Mouse (Mus musculus): ENCODE data around the gene Stat2. TPM values are rescaled to one million over a fixed set of nuclear protein-coding genes. Genes with fewer than 3 reads are reported as not detected.

Stat2 gene
- total and polyA plus RNA-seq, 3 experiments, result 7.3 to 12.2 (median 11.0) TPM

- no peak for DNase-seq
- intact Hi-C loops (cut with DNase I), result no loop called here
- H3K4me3 ChIP-seq, result no peak overlapping the region
- H3K27me3 ChIP-seq (ENCODE audit: control insufficient read depth, insufficient read depth, low read length), result no peaks in the 10 kb centered on the region
- no peaks in the 10 kb centered on the region for H3K79me2 ChIP-seq (replicated peaks; ENCODE audit: control insufficient read depth, insufficient read depth, low read length)
- no peak overlapping the region for H3K9ac ChIP-seq (ENCODE audit: low read depth, low read length)
- no peaks in the 10 kb centered on the region for H3K36me3 ChIP-seq (ENCODE audit: control insufficient read depth, insufficient read depth, low read length)
- 80% methylated on average over 12 of the region's 12 CpGs for WGBS
- H3K4me1 ChIP-seq (ENCODE audit: control insufficient read depth, insufficient read depth, low read length), result peaks cover 1% of the 10 kb centered on the region; the same call in 1 of the 2 replicates
- no peak overlapping the region for H3K27ac ChIP-seq
- TF ChIP-seq CTCF (IDR thresholded peaks at IDR 0.05), result no peak
- no peak for TF ChIP-seq POLR2A (IDR thresholded peaks at IDR 0.05; ENCODE audit: insufficient read depth, low read depth, low read length)
- TF ChIP-seq EP300 (IDR thresholded peaks at IDR 0.05; ENCODE audit: insufficient read depth, low read depth, low read length), result no peak
Measured at GRCm38 (mm10) chr10:128230582-128230981, 39.8 kb upstream of the Stat2 start.

DNA sequence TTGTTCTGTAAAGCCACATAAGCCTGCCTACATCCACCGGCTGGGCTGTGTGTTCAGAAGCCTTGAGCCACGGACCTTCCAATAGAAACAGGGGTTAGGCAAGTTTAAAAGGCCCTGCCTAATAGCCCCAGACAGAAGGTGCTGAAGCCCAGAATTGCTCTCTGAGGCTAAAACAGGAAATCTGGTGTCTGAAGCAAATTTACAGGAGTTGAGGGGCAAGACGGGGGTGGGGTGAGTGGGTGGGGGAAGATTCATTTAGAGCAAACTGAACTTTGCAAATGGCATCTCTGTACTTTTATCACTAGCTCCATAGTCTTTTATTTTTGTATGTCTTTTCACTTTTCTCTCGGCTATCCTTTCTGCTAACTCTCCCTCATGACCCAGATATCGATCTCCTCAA lies 39.2 kb upstream of the Stat2 start:
- no peak for DNase-seq
- H3K27me3 ChIP-seq (ENCODE audit: control insufficient read depth, insufficient read depth, low read length), result no peaks in the 10 kb centered on the region
- no peaks in the 10 kb centered on the region for H3K36me3 ChIP-seq (ENCODE audit: control insufficient read depth, insufficient read depth, low read length)
- peak overlapping the region; percentile 85 for H3K27ac ChIP-seq
- TF ChIP-seq EP300 (IDR thresholded peaks at IDR 0.05; ENCODE audit: insufficient read depth, low read depth, low read length) (no peak), POLR2A (IDR thresholded peaks at IDR 0.05; ENCODE audit: insufficient read depth, low read depth, low read length) (no peak), CTCF (IDR thresholded peaks at IDR 0.05) (no peak)
- 17% methylated on average over 5 of the region's 5 CpGs for WGBS
- peaks cover 1% of the 10 kb centered on the region; the same call in 1 of the 2 replicates for H3K4me1 ChIP-seq (ENCODE audit: control insufficient read depth, insufficient read depth, low read length)
- no peak overlapping the region for H3K9ac ChIP-seq (ENCODE audit: low read depth, low read length)
- no peaks in the 10 kb centered on the region for H3K79me2 ChIP-seq (replicated peaks; ENCODE audit: control insufficient read depth, insufficient read depth, low read length)
- peak overlapping the region; percentile 91 for H3K4me3 ChIP-seq
- intact Hi-C loops (cut with DNase I), result no loop called here

DNA sequence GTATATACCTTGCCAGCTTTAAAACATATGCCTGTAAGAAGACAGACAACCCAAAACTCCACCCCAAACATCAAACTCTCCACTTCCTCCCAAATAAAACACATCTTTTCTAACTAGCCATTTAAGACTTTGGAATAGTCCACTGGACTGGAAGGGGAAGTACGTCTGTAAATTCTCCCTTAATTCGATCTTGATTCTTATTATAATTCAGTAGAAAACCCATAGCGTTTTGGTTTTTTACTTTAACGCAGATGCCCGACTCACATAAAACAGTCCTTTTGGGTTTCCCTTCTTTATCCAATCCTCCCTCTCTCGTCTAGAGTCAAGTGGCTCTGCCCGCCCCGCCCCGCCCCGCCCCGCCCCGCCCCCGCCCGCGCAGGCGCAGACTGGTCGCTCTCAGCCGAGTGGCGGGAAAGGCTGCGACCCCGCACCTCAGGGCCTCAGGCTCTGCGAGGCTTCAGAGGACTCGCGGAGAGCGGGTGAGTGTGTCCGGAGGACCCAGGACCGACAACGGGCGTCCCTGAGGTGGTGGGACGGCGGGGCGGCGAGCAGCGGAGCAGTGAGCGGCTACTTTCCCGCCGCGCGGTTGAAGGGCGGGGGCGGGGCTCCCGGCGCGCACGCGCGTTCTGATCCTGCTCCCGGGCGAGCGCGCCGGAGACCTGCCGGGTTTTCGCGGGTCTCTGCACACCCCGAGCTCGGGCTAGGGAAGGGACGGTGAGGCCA lies 38.5 kb upstream of the Stat2 start, which contains the start of gene Timeless:
Gene Timeless (plus strand): TSS at position 369 of the 723 bp plus-strand sequence.
- peak; percentile 93 to 96 for DNase-seq
- Histone ChIP-seq H3K27ac (peak within 1 kb of the TSS; percentile 85), H3K9ac (ENCODE audit: low read depth, low read length) (peak within 1 kb of the TSS; percentile 68), H3K79me2 (replicated peaks; ENCODE audit: control insufficient read depth, insufficient read depth, low read length) (no peaks in the 10 kb centered on the region), H3K36me3 (ENCODE audit: control insufficient read depth, insufficient read depth, low read length) (no peaks in the 10 kb centered on the region), H3K4me3 (peak within 1 kb of the TSS; percentile 91), H3K27me3 (ENCODE audit: control insufficient read depth, insufficient read depth, low read length) (no peaks in the 10 kb centered on the region), H3K4me1 (ENCODE audit: control insufficient read depth, insufficient read depth, low read length) (peaks cover 1% of the 10 kb centered on the region; the same call in 1 of the 2 replicates)
- WGBS, result under 1% methylated on average over 58 of the region's 58 CpGs
- TF ChIP-seq POLR2A (IDR thresholded peaks at IDR 0.05; ENCODE audit: insufficient read depth, low read depth, low read length) (peak; percentile 86), EP300 (IDR thresholded peaks at IDR 0.05; ENCODE audit: insufficient read depth, low read depth, low read length) (0 out of 2 replicates have a peak, but pooled peaks have one; percentile 37), CTCF (IDR thresholded peaks at IDR 0.05) (no peak)
- intact Hi-C loops (cut with DNase I), result loop anchor here (1.0 kb wide), 1 partner anchor 19 kb away; no protein-coding TSS in a partner anchor

- peak overlapping the region; percentile 91 for H3K4me3 ChIP-seq
- peak; percentile 52 to 55 for DNase-seq
- no peaks in the 10 kb centered on the region for H3K27me3 ChIP-seq (ENCODE audit: control insufficient read depth, insufficient read depth, low read length)
- intact Hi-C loops (cut with DNase I), result loop anchor here (1.0 kb wide), 1 partner anchor 19 kb away; no protein-coding TSS in a partner anchor
- H3K9ac ChIP-seq (ENCODE audit: low read depth, low read length), result peak overlapping the region; percentile 68
- no peak for TF ChIP-seq POLR2A (IDR thresholded peaks at IDR 0.05; ENCODE audit: insufficient read depth, low read depth, low read length)
- peak; percentile 89 for TF ChIP-seq CTCF (IDR thresholded peaks at IDR 0.05)
- no peak for TF ChIP-seq EP300 (IDR thresholded peaks at IDR 0.05; ENCODE audit: insufficient read depth, low read depth, low read length)
- WGBS, result under 1% methylated on average over 14 of the region's 14 CpGs
- no peaks in the 10 kb centered on the region for H3K36me3 ChIP-seq (ENCODE audit: control insufficient read depth, insufficient read depth, low read length)
- H3K79me2 ChIP-seq (replicated peaks; ENCODE audit: control insufficient read depth, insufficient read depth, low read length), result no peaks in the 10 kb centered on the region
- H3K4me1 ChIP-seq (ENCODE audit: control insufficient read depth, insufficient read depth, low read length), result peaks cover 1% of the 10 kb centered on the region; the same call in 1 of the 2 replicates
- H3K27ac ChIP-seq, result peak overlapping the region; percentile 85
Measured at GRCm38 (mm10) chr10:128232420-128232985, 37.9 kb upstream of the Stat2 start.

DNA sequence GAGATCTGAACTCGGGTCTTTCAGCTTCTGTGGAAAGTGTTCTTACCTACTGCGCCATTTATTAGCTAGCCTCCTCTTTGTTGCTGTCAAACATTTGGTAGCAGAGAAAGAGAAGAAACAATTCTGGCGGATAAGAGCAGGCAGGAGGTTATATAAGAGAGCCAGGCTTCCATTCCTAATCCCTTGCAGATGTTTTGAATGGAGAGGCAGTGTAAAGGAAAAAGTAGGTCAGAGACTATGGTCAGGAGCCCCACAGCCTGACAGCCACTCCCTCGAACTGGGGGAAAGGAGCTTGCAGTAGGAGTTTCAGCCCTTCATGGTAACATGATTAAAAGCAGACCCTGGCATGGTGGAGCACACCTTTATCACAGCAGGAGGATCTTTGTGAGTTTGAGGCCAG lies 34.0 kb upstream of the Stat2 start:
- no peaks in the 10 kb centered on the region for H3K36me3 ChIP-seq (ENCODE audit: control insufficient read depth, insufficient read depth, low read length)
- intact Hi-C loops (cut with DNase I), result no loop called here
- WGBS, result 72% methylated on average over 4 of the region's 4 CpGs
- no peak for TF ChIP-seq EP300 (IDR thresholded peaks at IDR 0.05; ENCODE audit: insufficient read depth, low read depth, low read length)
- H3K4me1 ChIP-seq (ENCODE audit: control insufficient read depth, insufficient read depth, low read length), result peaks cover 3% of the 10 kb centered on the region
- no peak overlapping the region for H3K27ac ChIP-seq
- no peaks in the 10 kb centered on the region for H3K27me3 ChIP-seq (ENCODE audit: control insufficient read depth, insufficient read depth, low read length)
- no peak overlapping the region for H3K4me3 ChIP-seq
- no peak overlapping the region for H3K9ac ChIP-seq (ENCODE audit: low read depth, low read length)
- no peaks in the 10 kb centered on the region for H3K79me2 ChIP-seq (replicated peaks; ENCODE audit: control insufficient read depth, insufficient read depth, low read length)
- DNase-seq, result no peak
